Mouse (Mus musculus): ENCODE results near the gene Zfp609. TPM values are rescaled to one million over a fixed set of nuclear protein-coding genes. Genes with fewer than 3 reads are reported as not detected.
A peak's percentile ranks its signal among the peaks of the same experiment; 100 is the strongest.

The Zfp609 gene
- polyA plus RNA-seq, 1 experiment from 2014 or later, result 2.0 TPM

GRCm38 (mm10) chr9:65771011-65771664 lies 56.2 kb downstream of the Zfp609 start:
- no peak for DNase-seq (ENCODE audit: low spot score)

GRCm38 (mm10) chr9:65762728-65763127 lies 64.6 kb downstream of the Zfp609 start:
- no peak for DNase-seq (ENCODE audit: low spot score)

- no peak for DNase-seq (ENCODE audit: low spot score)
Measured at GRCm38 (mm10) chr9:65759992-65760391, 67.4 kb downstream of the Zfp609 start.

- DNase-seq (ENCODE audit: low spot score), result no peak
Measured at GRCm38 (mm10) chr9:65759256-65759655, 68.1 kb downstream of the Zfp609 start.

DNA sequence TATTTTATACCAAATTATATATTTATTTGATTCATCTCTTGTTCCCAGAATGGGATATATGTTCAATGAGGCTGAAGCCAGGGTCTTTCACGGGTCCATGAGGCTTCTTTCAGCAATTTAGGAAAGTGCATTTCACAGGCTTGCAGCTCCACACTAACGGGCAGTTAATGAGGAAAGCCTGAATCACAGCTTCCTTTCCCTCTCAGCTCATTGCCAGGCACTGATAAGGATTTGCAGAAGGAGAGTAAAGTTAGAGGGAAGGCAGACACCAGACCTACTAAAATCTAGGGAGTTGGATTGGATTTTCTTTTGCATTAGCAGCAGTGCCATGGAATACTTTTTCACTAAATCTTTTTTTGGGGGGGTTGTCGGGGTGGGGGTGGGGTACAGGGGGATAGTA lies 69.5 kb downstream of the Zfp609 start:
- no peak for DNase-seq (ENCODE audit: low spot score)

DNA sequence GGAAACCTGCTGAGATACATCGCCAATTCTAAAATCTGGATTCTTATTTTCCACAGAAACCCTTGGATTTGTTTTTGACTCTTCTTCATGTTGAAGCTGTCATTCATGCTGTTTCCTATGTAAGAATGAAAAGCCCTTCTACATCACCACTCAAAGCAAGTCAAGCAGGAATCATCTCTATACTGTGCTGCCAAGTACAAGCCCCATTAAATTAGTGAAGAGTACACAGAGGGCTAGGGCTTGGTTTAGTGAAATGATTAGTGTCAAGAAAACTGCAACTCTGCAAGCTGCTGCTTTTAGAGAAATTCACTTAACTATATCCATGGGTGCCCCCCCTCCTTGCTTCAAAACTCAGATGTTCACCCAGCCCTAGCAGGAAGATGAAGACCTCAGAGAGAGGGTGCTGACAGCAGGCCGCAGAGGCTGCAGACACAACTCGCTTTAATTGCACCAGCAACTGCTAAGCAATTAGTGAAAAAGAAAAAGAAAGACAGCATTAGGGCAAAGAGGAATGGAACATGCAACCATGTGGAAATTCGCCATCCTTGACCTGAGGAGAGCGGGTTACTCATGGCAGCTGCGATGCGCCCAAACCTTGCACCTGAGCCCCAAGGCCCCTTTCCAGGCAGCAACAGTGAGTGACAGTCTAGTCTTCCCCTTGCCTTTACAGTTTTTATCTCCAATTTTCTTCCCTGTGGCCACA lies 71.5 kb downstream of the Zfp609 start:
- DNase-seq (ENCODE audit: low spot score), result no peak

- no peak for DNase-seq (ENCODE audit: low spot score)
Measured at GRCm38 (mm10) chr9:65755164-65755563, 72.2 kb downstream of the Zfp609 start.

- peak; percentile 18 for DNase-seq (ENCODE audit: low spot score)
Measured at GRCm38 (mm10) chr9:65752632-65753031, 74.7 kb downstream of the Zfp609 start.

DNA sequence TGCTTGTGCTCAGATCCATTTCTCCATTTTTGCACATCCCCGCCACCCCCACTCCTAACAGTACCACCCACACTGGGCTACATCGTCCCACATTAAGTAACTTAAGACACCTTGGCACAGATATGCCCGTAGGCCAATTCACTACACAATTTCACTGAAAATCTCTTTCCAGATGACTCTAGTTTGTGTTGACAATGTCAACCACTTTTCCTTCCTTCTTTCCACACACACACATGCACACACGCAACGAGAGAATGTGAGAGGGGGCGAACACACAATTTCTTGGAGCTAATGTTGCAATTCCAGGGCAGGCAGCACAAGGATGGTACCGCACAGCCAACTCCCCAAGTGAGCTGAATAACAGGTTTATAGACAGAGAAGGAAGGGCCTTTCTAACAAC lies 75.5 kb downstream of the Zfp609 start:
- no peak for DNase-seq (ENCODE audit: low spot score)

GRCm38 (mm10) chr9:65748102-65748501 lies 79.3 kb downstream of the Zfp609 start:
- DNase-seq (ENCODE audit: low spot score), result no peak

DNA sequence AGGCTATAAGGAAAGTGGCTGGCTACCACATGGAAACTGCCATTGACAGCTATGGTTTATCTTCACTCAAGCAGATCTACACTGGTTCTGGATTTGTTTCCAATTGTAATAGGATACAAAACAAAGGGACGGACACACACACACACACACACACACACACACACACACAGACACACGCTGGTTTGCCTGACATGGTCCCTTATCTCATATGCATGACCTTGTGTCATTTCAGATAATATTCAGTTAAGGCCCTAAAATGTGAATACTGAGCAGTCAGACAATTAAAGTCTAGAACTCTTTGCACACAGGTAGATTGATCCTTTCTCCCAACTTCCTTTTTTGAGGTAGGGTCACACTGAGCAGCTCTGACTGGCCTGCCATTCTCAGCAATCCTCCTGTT lies 80.9 kb downstream of the Zfp609 start:
- DNase-seq (ENCODE audit: low spot score), result no peak

GRCm38 (mm10) chr9:65745456-65745855 lies 81.9 kb downstream of the Zfp609 start:
- DNase-seq (ENCODE audit: low spot score), result no peak

- DNase-seq (ENCODE audit: low spot score), result no peak
Measured at GRCm38 (mm10) chr9:65744171-65745082, 82.9 kb downstream of the Zfp609 start.

- DNase-seq (ENCODE audit: low spot score), result no peak
Measured at GRCm38 (mm10) chr9:65743809-65744170, 83.6 kb downstream of the Zfp609 start.

GRCm38 (mm10) chr9:65743322-65743721 lies 84.0 kb downstream of the Zfp609 start:
- DNase-seq (ENCODE audit: low spot score), result no peak

GRCm38 (mm10) chr9:65742777-65743176 lies 84.6 kb downstream of the Zfp609 start:
- no peak for DNase-seq (ENCODE audit: low spot score)

DNA sequence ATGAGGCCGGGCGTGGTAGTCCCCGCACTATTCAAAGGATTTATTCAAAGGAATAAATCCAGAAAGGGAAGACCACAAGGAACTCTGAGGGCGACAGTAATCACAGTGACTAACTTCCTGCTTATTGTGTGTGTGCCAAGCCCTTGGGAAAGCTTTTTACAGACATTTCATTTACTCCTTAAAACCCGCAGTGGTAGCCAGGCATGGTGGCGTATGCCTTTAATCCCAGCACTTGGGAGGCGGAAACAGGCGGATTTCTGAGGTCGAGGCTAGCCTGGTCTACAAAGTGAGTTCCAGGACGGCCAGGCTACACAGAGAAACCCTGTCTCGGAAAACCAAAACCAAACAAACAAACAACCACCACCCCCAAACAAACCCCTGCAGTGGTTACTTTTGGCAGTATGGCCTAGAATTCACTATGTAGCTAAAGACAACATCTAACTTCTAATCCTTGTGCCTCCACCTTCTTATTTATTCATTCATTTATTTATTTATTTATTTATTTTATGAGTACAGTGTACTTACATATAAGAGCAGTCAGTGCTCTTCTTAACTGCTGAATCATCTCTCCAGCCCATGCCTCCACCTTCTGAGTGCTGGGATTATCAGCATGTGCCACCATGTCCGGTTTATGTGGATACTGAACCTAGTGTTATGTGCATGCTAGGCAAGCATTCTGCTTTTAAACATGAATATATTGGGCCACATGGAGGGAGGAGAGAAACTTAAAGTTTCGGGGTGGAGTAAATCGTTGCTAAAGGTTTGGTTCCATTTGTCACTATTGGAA lies 86.1 kb downstream of the Zfp609 start:
- no peak for DNase-seq (ENCODE audit: low spot score)

GRCm38 (mm10) chr9:65734931-65735330 lies 92.4 kb downstream of the Zfp609 start:
- DNase-seq (ENCODE audit: low spot score), result no peak

DNA sequence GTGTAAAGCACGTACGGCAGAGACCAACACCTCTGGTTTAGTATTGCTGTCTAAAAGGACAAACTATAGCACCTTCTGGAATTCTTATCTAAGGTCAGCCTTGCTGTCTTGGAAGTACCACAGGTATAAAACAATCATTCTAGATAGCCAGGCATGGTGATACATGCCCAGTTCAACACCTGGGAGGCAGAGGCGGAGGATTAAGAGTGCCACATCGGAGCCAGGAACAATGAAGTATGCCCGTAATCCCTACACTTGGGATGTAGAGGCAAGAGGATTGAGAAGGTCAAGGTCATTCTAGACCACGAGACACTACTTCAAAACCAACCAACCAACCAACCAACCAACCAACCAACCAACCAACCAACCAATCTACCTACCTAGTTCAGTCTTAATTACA lies 98.8 kb downstream of the Zfp609 start:
- DNase-seq (ENCODE audit: low spot score), result no peak

- DNase-seq (ENCODE audit: low spot score), result no peak
Measured at GRCm38 (mm10) chr9:65727491-65727890, 99.9 kb downstream of the Zfp609 start.

DNA sequence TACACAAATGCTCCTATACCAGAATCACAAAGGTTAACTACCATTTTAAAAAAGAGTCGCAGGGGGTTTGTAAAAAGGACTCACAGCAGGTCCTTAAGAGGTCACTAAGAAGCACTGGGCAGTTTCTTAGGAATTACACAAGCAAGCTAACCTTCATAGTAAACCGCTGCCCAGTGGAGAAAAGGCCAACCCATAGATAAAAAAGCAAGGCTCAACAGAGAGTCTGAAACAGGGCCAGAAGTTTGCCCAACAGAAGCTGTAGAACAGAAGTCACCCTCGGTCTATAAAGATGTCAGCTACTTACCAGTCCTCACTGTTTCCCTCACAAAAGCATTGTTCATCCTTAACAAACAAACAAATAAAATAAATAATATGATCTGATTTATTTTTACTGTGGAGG lies 100.9 kb downstream of the Zfp609 start:
- DNase-seq (ENCODE audit: low spot score), result no peak

DNA sequence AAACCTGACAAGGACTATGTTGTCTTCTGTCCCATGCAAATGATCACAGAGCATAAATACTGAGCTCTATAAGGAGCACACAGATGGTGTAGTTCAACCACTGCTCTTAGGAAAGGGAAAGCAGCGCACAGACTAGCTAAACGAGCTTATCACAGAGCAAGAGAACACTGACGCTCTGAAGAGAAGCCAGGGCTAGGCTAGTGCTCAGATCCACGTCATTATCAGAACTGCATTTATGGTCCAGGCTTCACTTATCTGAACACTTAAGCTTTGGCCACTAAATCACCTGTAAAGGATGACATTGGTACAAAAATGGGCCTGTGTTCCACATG lies 102.1 kb downstream of the Zfp609 start:
- DNase-seq (ENCODE audit: low spot score), result no peak
